Mouse (Mus musculus): ENCODE results near the gene Etv4.

DNA sequence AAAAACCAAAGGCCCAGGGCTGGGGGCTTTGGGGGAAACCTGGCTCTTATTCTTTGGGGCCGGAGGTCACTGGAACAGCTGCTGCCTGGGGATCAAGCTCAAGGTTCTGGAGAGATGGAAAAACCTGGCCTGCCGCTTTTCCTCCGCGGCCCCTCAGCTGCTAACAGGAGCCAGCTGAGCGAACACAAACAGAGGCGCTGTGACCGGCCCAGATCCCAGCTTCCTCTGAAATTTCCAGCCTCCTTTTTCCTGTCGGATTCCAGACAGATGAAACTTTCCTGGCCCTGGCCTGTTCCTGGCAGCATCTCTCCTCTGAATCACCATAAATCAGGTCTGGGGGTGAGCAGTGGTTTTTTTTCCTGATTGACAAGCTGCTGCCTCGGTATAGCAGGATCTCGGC lies 44.9 kb upstream of the Etv4 start:
- TF ChIP-seq GATA1 (IDR thresholded peaks at IDR 0.05; ENCODE audit: low read length) (no peak), TAL1 (IDR thresholded peaks at IDR 0.05; ENCODE audit: low read length) (no peak)
